Mouse (Mus musculus) cerebellum, adult 2 months (tissue): Measurements from ENCODE around the gene Letm1.

Experiments
- CTCF ChIP-seq: fragments of 200-500 bp; IDR thresholded peaks from 2 replicates; pipeline ENCODE4 v1.5.1; 2011; ENCODE audit warnings: low read depth, mild to moderate bottlenecking, control low read depth, low read length, moderate library complexity, borderline replicate concordance; ENCODE audit not compliant: insufficient read depth
- POLR2A ChIP-seq: fragments of 200-500 bp; IDR thresholded peaks from 2 replicates; pipeline ENCODE4 v1.6.1; 2011; ENCODE audit warnings: low read length, control low read depth, borderline replicate concordance; ENCODE audit not compliant: insufficient read depth

GRCm38 (mm10) chr5:33781964-33782344 lies 663 bp downstream of the Letm1 start:
- TF ChIP-seq CTCF, result no peak
- TF ChIP-seq POLR2A, result no peak
